Mouse (Mus musculus) kidney, postnatal 0 days (tissue): ENCODE data around the gene Tcte2. TPM values are rescaled to one million over a fixed set of nuclear protein-coding genes. Genes with fewer than 3 reads are reported as not detected.
A peak's percentile ranks its signal among the peaks of the same experiment; 100 is the strongest.
"Not testable (repeated sequence)": the region's sequence is repeated elsewhere in the genome, so short reads cannot be mapped to it uniquely, and the experiment has no call there.

Experiments used
- ATAC-seq: fragments of 200-750 bp; cut with Nextera tagmentation; replicated peaks from 2 replicates; pipeline ENCODE4 v1.8.0; 2017; ENCODE audit warnings: low read depth, moderate number of reproducible peaks, moderate TSS enrichment, moderate library complexity; ENCODE audit not compliant: low FRiP score
- DNase-seq: peaks from one replicate; pipeline ENCODE4 v3.0.0-alpha.2; 2016; ENCODE audit warnings: low spot score
- H3K27ac ChIP-seq: fragments of 300-500 bp; sonication (generic); 2 replicates; pipeline ENCODE4 v1.5.1; 2014; ENCODE audit warnings: mild to moderate bottlenecking
- H3K27me3 ChIP-seq: fragments of 300-500 bp; sonication (generic); 2 replicates; pipeline ENCODE4 v1.6.1; 2014; ENCODE audit warnings: low read length, mixed read lengths; ENCODE audit not compliant: insufficient read depth
- H3K36me3 ChIP-seq: fragments of 300-500 bp; sonication (generic); 2 replicates; pipeline ENCODE4 v1.6.1; 2014; ENCODE audit warnings: low read length, mixed read lengths; ENCODE audit not compliant: insufficient read depth
- H3K4me1 ChIP-seq: fragments of 300-500 bp; sonication (generic); replicated peaks from 2 replicates; pipeline ENCODE4 v1.6.1; 2014; ENCODE audit warnings: antibody characterized with exemption, low read length, mixed read lengths; ENCODE audit not compliant: insufficient read depth
- H3K4me2 ChIP-seq: fragments of 300-500 bp; sonication (generic); 2 replicates; pipeline ENCODE4 v1.6.1; 2014; ENCODE audit warnings: mild to moderate bottlenecking, low read length, moderate library complexity, mixed read lengths
- H3K4me3 ChIP-seq: fragments of 300-500 bp; sonication (generic); replicated peaks from 2 replicates; pipeline ENCODE4 v1.5.1; 2014; ENCODE audit warnings: low read depth, low read length
- H3K9ac ChIP-seq: fragments of 300-500 bp; sonication (generic); 2 replicates; pipeline ENCODE4 v1.6.1; 2014; ENCODE audit warnings: low read depth, low read length
- H3K9me3 ChIP-seq: fragments of 300-500 bp; sonication (generic); replicated peaks from 2 replicates; pipeline ENCODE4 v1.6.1; 2016; ENCODE audit warnings: low read length, inconsistent platforms, mixed read lengths
- CTCF ChIP-seq: IDR thresholded peaks from 2 replicates; pipeline ENCODE4 v1.5.1; 2016; ENCODE audit warnings: antibody characterized with exemption, low read depth, mild to moderate bottlenecking, moderate library complexity
- WGBS: fragments of 180-500 bp; shearing (Covaris S2); extraction: QIAGEN DNeasy Blood & Tissue Kit; methylation state at CpG from one replicate; pipeline ENCODE4 v1.1.7; 2014; 5-methylcytosine and 5-hydroxymethylcytosine counted together
- polyA plus RNA-seq: library from polyadenylated mRNA; unstranded; fragments of >200 nt; fragmentation: Nextera tagmentation; extraction: Ambion mirVana; gene quantifications from 2 replicates; pipeline ENCODE4 v1.2.1, GENCODE M21; 2015

The Tcte2 gene
- polyA plus RNA-seq = 3.3 and 4.1 TPM in 2 replicates

- no peak for TF ChIP-seq CTCF
- under 1% methylated on average over 69 of the region's 74 CpGs for WGBS
Observed at GRCm38 (mm10) chr17:13761179-13761913, at the start of gene Tcte2. Gene Tcte2, minus strand, starts transcription at chr17:13761825.

GRCm38 (mm10) chr17:13806016-13806415 is 44.4 kb upstream of the Tcte2 start:
- Histone ChIP-seq H3K36me3 (peaks cover 21% of the 10 kb centered on the region), H3K4me2 (no peak overlapping the region), H3K9ac (no peak overlapping the region), H3K27me3 (no peaks in the 10 kb centered on the region), H3K27ac (no peak overlapping the region), H3K4me1 (no peaks in the 10 kb centered on the region), H3K9me3 (no peaks in the 10 kb centered on the region), H3K4me3 (no peak overlapping the region)
- WGBS = 100% methylated on average over 1 of the region's 1 CpGs
- no peak for ATAC-seq
- TF ChIP-seq CTCF = no peak
- no peak for DNase-seq

More at GRCm38 (mm10) chr17:13761179-13761913, at the start of gene Tcte2:
- H3K4me3 ChIP-seq = peak within 1 kb of the TSS; percentile 79
- DNase-seq (peak; percentile 31), ATAC-seq (0 out of 2 replicates have a peak, but pooled peaks have one; percentile 1)
- H3K4me2 ChIP-seq = peak within 1 kb of the TSS; percentile 98
- H3K27me3 ChIP-seq = no peaks in the 10 kb centered on the region
- H3K9me3 ChIP-seq = no peaks in the 10 kb centered on the region
- H3K27ac ChIP-seq = peak within 1 kb of the TSS; percentile 92
- 0 out of 2 replicates have a peak, but pooled peaks cover 9% of the 10 kb centered on the region for H3K4me1 ChIP-seq
- H3K36me3 ChIP-seq = no peaks in the 10 kb centered on the region
- H3K9ac ChIP-seq = peak within 1 kb of the TSS; percentile 92

GRCm38 (mm10) chr17:13802836-13803408 is 41.3 kb upstream of the Tcte2 start:
- Histone ChIP-seq H3K36me3 (peaks cover 12% of the 10 kb centered on the region; the same call in 1 of the 2 replicates), H3K4me1 (no peaks in the 10 kb centered on the region), H3K27me3 (no peaks in the 10 kb centered on the region), H3K27ac (no peak overlapping the region), H3K9ac (no peak overlapping the region), H3K4me3 (no peak overlapping the region), H3K9me3 (no peaks in the 10 kb centered on the region), H3K4me2 (no peak overlapping the region)
- 49% methylated on average over 2 of the region's 2 CpGs for WGBS
- DNase-seq = peak; percentile 16
- no peak for TF ChIP-seq CTCF
- ATAC-seq = no peak

GRCm38 (mm10) chr17:13797691-13798090 is 36.1 kb upstream of the Tcte2 start:
- Histone ChIP-seq H3K27ac (no peak overlapping the region), H3K4me3 (no peak overlapping the region), H3K4me1 (no peaks in the 10 kb centered on the region), H3K27me3 (no peaks in the 10 kb centered on the region), H3K4me2 (no peak overlapping the region), H3K9me3 (no peaks in the 10 kb centered on the region), H3K9ac (no peak overlapping the region), H3K36me3 (no peaks in the 10 kb centered on the region)
- ATAC-seq (no peak), DNase-seq (no peak)
- TF ChIP-seq CTCF = no peak
- 73% methylated on average over 1 of the region's 1 CpGs for WGBS

- not testable (repeated sequence) for DNase-seq, H3K4me3 ChIP-seq, H3K36me3 ChIP-seq, H3K27ac ChIP-seq, H3K27me3 ChIP-seq, ATAC-seq, H3K4me2 ChIP-seq, H3K4me1 ChIP-seq, H3K9ac ChIP-seq, H3K9me3 ChIP-seq
- WGBS = 95% methylated on average over 2 of the region's 2 CpGs
Observed at GRCm38 (mm10) chr17:13790033-13790432, 28.4 kb upstream of the Tcte2 start.

- no peak for ATAC-seq
- 85% methylated on average over 1 of the region's 1 CpGs for WGBS
Observed at GRCm38 (mm10) chr17:13783469-13783868, 21.8 kb upstream of the Tcte2 start.

More at GRCm38 (mm10) chr17:13783469-13783868, 21.8 kb upstream of the Tcte2 start:
- no peak for TF ChIP-seq CTCF
- H3K4me1 ChIP-seq = no peaks in the 10 kb centered on the region
- H3K36me3 ChIP-seq = no peaks in the 10 kb centered on the region
- H3K27me3 ChIP-seq = no peaks in the 10 kb centered on the region
- no peak overlapping the region for H3K4me2 ChIP-seq
- H3K9me3 ChIP-seq = no peaks in the 10 kb centered on the region
- no peak overlapping the region for H3K9ac ChIP-seq
- DNase-seq = no peak
- no peak overlapping the region for H3K4me3 ChIP-seq
- no peak overlapping the region for H3K27ac ChIP-seq
